Mouse (Mus musculus) lung, adult 2 months (tissue): ENCODE data around the gene Fam210b. TPM values are rescaled to one million over a fixed set of nuclear protein-coding genes. Genes with fewer than 3 reads are reported as not detected.

Experiments used
- DNase-seq: peaks from one replicate; pipeline ENCODE4 v3.0.0; 2022
- H3K4me1 ChIP-seq: fragments of 200-500 bp; 2 replicates; pipeline ENCODE4 v1.6.1; 2011; ENCODE audit warnings: low read length; ENCODE audit not compliant: control insufficient read depth, insufficient read depth
- H3K4me3 ChIP-seq: fragments of 200-500 bp; replicated peaks from 2 replicates; pipeline ENCODE3; 2011; ENCODE audit warnings: low read depth, mild to moderate bottlenecking, control low read depth, low read length; ENCODE audit errors: extremely low read depth
- CTCF ChIP-seq: fragments of 200-500 bp; IDR thresholded peaks from 2 replicates; pipeline ENCODE4 v1.5.1; 2011; ENCODE audit warnings: mild to moderate bottlenecking, low read length, control low read depth; ENCODE audit not compliant: insufficient read depth
- POLR2A ChIP-seq: fragments of 200-500 bp; IDR thresholded peaks from 2 replicates; pipeline ENCODE4 v1.6.1; 2011; ENCODE audit warnings: low read depth, mild to moderate bottlenecking, control low read depth, low read length, borderline replicate concordance; ENCODE audit errors: extremely low read depth
- WGBS: fragments of 180-500 bp; shearing (Covaris S2); methylation state at CpG from one replicate; pipeline ENCODE4 v1.1.7; 2018; 5-methylcytosine and 5-hydroxymethylcytosine counted together
- polyA plus RNA-seq: library from polyadenylated mRNA; depleted of rRNA; stranded (reverse); fragments of >200 nt; gene quantifications from 2 replicates; pipeline ENCODE4 v1.2.3, GENCODE M21; 2012

Gene Fam210b
- polyA plus RNA-seq, 1 experiment = 25.4 TPM

- TF ChIP-seq POLR2A (no peak), CTCF (peak; percentile 78)
- DNase-seq = peak; percentile 25
- Histone ChIP-seq H3K4me1 (no peaks in the 10 kb centered on the region), H3K4me3 (no peak overlapping the region)
- 60% methylated on average over 7 of the region's 7 CpGs for WGBS
These were observed 33.0 kb downstream of the Fam210b start for GRCm38 (mm10) chr2:172378332-172378731.

- TF ChIP-seq CTCF (no peak), POLR2A (no peak)
- no peak for DNase-seq
- Histone ChIP-seq H3K4me3 (no peak overlapping the region), H3K4me1 (no peaks in the 10 kb centered on the region)
- 90% methylated on average over 17 of the region's 17 CpGs for WGBS
These were observed 35.1 kb downstream of the Fam210b start for GRCm38 (mm10) chr2:172380513-172380912.

- Histone ChIP-seq H3K4me1 (no peaks in the 10 kb centered on the region), H3K4me3 (no peak overlapping the region)
- DNase-seq = no peak
- no peak for TF ChIP-seq CTCF
- no peak for TF ChIP-seq POLR2A
- 90% methylated on average over 11 of the region's 11 CpGs for WGBS
These were observed 36.0 kb downstream of the Fam210b start for GRCm38 (mm10) chr2:172381341-172381740.

GRCm38 (mm10) chr2:172381898-172382297 is 36.5 kb downstream of the Fam210b start:
- no peak for DNase-seq
- TF ChIP-seq CTCF (no peak), POLR2A (no peak)
- no peaks in the 10 kb centered on the region for H3K4me1 ChIP-seq
- H3K4me3 ChIP-seq = no peak overlapping the region
- 75% methylated on average over 12 of the region's 12 CpGs for WGBS

- WGBS = 86% methylated on average over 3 of the region's 3 CpGs
- Histone ChIP-seq H3K4me1 (no peaks in the 10 kb centered on the region), H3K4me3 (no peak overlapping the region)
- TF ChIP-seq POLR2A = no peak
- TF ChIP-seq CTCF = no peak
- no peak for DNase-seq
These were observed 39.4 kb downstream of the Fam210b start for GRCm38 (mm10) chr2:172384715-172385114.

- DNase-seq = no peak
These were observed 45.0 kb downstream of the Fam210b start for GRCm38 (mm10) chr2:172390341-172390740.

GRCm38 (mm10) chr2:172392041-172392521 is 46.7 kb downstream of the Fam210b start:
- TF ChIP-seq CTCF = no peak
- TF ChIP-seq POLR2A = no peak
- DNase-seq = no peak
- H3K4me1 ChIP-seq = no peaks in the 10 kb centered on the region

More at GRCm38 (mm10) chr2:172390341-172390740, 45.0 kb downstream of the Fam210b start:
- 37% methylated on average over 6 of the region's 6 CpGs for WGBS
- Histone ChIP-seq H3K4me3 (no peak overlapping the region), H3K4me1 (no peaks in the 10 kb centered on the region)
- TF ChIP-seq CTCF (no peak), POLR2A (no peak)

GRCm38 (mm10) chr2:172393391-172394051 is 48.2 kb downstream of the Fam210b start, which contains the start of gene Cass4:
TSS of gene Cass4 (plus strand) at chr2:172393794.
- peak; percentile 26 for DNase-seq
- WGBS = 18% methylated on average over 13 of the region's 13 CpGs
- Histone ChIP-seq H3K4me3 (peak within 1 kb of the TSS; percentile 59), H3K4me1 (no peaks in the 10 kb centered on the region)
- TF ChIP-seq POLR2A = no peak
- no peak for TF ChIP-seq CTCF

More at GRCm38 (mm10) chr2:172392041-172392521, 46.7 kb downstream of the Fam210b start:
- no peak overlapping the region for H3K4me3 ChIP-seq
- WGBS = 49% methylated on average over 10 of the region's 10 CpGs

GRCm38 (mm10) chr2:172394052-172394392 is 48.7 kb downstream of the Fam210b start:
- TF ChIP-seq CTCF (no peak), POLR2A (no peak)
- 51% methylated on average over 2 of the region's 2 CpGs for WGBS
- H3K4me1 ChIP-seq = no peaks in the 10 kb centered on the region
- peak overlapping the region; percentile 59 for H3K4me3 ChIP-seq
- DNase-seq = no peak

GRCm38 (mm10) chr2:172394671-172395070 is 49.3 kb downstream of the Fam210b start:
- WGBS = 66% methylated on average over 4 of the region's 4 CpGs
- Histone ChIP-seq H3K4me3 (no peak overlapping the region), H3K4me1 (no peaks in the 10 kb centered on the region)
- DNase-seq = no peak
- TF ChIP-seq CTCF (no peak), POLR2A (no peak)
